Mouse (Mus musculus) urinary bladder, postnatal 4 days (tissue): ENCODE results near the gene Rph3al.

Experiments
- DNase-seq, 2 experiments: peaks; one replicate each; pipeline ENCODE4 v3.0.0; 2021 to 2022; ENCODE audit warnings: low spot score in 2 of 2

The Rph3al gene

DNA sequence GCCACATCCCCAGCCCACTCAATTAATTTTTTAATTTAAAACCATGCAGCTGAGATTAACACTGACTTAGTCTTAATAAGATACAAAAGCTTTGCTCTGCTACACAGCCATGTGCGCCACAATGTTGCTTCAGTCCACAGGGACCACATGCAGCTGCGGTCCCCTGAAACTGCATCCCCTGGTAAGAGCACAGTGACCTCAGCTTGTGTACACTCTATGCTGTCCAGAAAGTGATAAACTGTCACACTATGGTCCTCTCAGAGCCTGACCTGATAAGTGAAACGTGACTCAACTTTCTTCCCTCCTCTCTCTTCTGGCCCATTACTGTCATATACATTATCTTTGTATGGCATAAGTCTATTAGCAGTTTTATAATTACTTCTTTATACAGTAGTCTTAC is 12.2 kb upstream of the Rph3al start:
- no peak for DNase-seq

DNA sequence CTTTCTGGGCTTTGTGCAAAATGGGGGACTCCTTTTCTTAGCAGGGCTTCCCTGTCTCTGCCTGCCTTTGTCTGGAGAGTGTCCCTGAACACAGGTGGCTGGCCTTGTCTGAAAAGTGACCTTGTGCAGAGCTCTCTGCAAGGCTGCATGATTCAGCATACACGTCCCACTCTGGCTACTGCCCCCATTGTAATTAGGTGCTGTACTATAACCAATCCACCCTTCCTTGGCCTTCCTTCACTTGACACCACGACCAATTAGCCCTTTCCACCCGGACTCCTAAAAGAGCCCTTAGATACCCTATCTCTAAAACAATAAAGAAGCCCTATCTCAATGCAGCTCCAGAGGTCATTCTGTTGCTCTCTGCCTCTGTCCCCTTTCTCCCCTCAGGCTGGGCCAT is 10.6 kb upstream of the Rph3al start:
- no peak for DNase-seq

DNA sequence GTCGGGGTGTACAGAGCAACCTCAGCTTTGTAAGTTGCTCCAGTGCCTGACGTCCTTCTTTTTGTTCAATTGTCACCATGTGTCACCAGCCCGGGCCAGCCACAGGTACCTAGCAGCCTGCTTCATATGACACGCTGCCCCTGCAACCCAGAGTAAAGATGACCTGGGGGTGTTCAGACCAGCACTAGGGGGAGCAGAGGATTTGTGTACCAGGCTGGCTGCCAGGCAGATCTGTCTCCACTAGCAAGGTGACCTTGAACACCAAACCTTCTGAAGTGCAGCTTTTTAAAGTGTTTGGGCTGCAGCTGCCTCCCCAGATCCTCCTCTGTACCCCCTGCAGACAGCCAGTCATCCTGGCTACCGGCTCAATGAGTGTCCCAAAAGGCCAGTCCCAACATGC is 9.0 kb upstream of the Rph3al start:
- DNase-seq: no peak

DNA sequence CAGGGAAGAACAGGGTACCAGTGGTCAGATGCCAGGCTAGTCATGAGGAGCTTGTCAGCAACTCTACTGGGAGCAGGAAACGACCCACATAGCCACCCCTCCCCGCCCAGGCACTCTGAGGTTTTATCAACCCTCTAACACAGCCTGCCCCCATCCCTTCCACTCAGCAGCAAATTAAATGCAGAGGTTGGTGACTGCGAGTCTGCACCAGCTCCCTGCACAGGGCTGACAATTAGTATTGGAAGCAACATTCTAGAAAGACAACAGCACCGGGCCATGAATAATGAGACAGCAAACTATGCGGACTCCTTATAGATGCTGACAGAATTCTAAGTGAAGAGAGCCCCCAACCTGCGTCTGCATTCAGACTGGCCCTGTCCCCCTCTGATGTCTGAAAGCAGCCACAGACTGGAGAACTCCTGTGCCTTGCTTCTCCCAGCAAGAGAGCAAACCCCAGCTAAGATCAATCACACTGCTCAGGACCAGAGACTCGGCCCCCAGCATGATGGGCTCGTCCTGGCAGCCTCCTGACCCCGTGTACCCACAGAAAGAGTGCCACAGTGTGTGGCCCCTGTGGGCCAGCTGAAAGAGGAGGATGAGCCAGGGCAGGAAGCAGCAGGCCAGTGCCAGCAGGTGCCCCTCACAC is 7.7 kb upstream of the Rph3al start:
- DNase-seq: no peak

DNA sequence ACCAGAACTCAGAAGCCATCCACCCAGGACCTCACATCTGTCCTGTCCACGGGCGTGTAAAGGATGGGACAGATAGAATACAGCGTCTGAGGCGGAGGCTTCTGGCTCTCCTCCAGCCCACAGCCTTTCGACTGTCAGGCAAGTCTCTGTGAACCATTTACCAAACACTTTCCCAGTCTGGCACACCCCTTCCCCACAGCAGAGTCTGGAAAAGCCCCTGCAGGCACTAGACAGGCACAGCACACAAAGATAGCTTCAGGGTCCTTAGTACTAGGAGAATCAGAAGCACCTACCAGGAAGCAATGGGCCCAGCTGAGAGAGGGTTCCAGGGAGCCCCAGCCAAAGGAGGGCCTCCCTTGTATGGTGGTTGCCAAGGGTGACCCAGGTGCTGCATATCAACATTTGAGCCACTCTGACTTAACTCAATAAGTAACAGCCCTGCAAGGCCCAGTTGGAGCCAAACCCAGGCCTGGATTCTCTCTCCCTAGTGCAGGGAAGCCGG is 808 bp downstream of the Rph3al start:
- peak in 1 of 2 experiments; percentile 30 for DNase-seq

DNA sequence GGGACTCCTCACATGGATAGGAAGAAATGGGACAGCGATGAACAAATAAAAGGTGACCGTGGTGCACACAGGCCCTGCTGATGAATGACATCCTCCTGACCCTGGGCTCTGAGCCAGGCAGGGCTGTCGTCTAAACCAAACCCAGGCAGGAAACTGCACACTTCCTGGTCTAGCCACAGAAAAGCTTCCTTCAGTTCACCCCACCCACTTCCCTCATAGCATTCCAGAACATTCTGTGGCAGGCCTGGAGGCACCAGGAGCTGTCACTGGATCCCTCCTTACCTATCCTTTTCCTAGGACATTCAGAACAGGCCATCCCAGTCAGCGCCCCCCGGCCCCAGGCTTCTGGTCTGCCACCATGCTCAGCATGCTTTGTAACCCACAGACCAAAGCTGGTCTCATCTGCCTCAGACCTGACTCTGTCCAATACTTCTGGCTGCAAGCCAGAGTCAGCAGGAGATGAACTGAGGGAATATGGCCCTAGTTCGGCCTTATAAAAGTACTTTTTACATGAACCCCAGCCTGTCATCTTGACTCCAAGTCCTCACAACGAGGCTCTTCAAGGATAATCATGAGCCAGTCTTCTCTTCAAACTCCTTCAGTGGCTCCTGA is 2.3 kb downstream of the Rph3al start:
- no peak for DNase-seq

DNA sequence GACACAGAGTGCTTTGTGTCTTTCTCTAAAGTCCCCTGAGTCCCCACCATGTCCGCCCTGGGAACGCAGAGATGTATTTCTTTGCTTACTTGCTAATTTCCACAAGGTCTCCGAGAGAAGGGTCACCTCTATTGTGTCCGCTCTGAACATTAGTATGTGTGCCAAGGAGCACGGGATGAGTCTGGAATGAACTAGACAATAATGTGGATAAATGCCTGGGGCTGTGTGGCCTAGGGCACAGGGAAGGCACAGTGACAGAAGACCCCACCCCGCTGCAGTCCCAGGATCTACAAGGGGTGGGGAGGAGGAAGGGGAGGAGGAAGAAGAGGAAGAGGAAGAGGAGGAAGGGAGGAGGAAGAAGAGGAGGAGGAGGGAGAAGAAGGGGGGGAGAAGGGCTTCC is 3.8 kb downstream of the Rph3al start:
- no peak for DNase-seq

DNA sequence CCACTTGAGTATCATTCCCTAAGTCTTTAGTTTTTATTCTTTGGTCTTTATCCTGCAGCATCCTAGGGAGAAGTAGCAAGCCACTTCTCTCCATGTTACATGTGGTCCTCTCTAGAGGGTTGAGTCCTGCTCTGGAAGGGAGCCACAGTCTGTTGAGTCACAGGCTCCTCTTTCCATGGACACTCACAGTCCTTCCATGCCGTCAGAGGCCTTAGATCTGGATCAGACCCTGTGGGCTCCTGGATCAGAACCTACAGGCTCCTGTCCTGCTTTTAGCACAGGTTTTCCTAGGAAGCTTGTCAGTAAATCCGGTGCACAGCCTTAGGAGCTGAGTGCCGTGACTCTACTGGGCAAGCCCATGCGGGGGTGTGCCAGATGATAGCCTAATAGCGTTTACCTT is 4.9 kb downstream of the Rph3al start:
- DNase-seq: no peak

DNA sequence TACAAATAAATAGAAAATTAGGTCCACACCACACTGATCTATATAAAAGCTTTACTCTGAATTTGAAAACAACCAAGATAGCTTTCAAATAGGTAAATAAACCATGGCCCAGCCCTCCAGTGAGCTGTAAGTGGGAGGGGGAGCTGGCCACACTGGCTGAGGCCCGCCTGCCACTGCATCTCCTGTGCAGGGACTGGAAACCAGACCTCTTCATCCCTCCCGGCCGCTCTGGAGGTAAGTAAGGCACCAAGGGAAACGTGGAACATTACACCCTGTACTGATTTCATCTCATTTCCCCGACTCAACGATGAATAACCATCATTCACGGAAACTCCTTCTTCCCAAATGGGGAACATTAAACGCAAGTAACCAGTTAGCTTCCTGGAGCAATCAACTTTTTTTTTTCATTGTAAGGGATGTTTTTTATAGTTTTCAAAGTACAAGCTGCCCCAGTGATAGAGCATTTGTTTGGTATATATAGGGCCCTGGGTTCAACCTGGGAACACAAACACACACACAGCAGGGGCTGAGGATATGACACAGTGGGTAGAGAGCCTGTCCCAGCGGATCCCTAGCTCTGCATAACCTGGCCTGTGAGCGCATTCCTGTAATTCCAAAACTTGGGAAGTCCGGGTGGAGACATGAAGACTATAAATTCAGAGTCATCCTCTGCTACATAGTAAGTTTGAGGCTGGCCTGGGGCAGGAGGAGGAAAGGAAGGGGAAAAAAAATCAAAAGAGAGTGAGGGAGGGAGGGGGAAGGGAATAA is 7.1 kb downstream of the Rph3al start:
- DNase-seq: no peak

DNA sequence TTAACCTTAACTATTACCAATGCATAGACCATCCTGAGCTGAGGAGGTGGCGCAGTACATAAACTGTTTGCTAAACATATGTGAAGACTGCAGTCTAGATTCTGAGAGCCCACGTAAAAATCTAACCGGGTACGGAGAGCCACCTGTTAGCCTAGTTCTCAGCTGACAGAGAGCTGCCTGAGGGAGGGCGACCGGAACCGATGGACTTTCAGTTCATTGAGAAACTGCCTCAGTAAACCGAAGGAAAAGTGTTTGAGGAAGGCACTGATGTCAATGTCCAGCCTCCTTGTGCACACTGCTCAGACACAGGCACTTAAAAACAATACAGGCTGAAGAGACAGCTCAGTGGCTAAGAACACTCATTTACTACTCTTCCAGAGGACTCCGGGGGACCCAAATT is 8.0 kb downstream of the Rph3al start:
- no peak for DNase-seq

DNA sequence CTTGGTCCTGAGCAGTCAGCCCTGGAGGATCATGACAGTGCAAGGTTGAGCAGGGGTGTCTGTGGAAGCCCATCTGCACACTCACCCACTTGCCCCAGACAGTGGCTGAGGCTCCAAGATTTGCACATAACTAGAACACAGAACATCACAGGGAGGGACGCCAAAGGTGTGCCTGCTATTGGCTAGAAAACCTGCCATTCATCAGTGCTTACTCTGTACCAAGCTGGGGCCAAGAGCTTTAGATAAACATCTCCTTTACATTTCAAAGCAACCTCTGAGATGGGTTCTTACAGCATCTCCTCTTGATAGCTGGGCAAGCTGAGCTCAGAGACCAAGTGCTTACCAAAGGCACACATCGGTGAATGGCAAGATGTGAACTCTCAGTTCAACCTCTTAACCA is 10.3 kb downstream of the Rph3al start:
- no peak for DNase-seq

DNA sequence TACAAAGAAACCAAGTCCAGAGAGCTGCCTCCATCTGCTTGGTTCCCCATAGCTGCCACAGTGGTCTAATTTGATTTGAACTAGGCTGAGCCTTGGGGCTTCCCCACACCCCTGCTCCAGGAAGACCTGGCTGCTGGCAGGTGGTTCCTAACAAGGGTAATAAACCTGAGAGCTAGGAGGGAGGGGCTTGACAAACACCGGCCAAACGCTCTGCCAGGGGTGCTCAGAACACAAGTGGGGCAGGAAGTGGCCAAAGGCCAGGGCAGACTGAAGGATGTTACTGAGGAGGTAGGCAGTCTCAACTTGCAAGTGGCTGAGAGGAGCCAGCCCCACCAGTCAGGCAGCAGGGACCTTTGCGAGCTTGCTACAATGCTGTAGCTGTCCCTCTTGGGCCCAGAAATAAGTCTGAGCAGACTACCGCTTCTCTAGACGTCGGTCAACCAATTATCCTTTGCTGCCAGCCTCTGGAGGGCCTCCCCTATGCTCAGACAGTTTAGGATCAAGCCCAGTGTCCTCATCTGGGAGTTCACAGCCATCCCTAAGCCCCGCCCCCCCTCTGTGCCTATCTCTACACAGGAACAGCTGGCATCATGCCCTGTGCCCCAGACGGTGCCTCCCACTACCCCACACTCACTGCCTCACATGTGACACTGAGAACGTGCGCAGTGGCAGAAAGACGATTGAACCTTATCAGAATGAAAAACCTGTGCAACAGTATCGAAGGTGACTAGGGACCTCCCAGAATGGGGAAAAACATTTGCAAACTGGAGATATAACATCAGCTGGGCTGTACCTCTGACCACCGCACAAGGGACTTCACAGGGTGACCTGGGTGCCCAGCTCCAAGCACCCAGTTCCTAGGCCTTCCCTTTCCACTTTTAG is 11.6 kb downstream of the Rph3al start:
- DNase-seq: no peak

DNA sequence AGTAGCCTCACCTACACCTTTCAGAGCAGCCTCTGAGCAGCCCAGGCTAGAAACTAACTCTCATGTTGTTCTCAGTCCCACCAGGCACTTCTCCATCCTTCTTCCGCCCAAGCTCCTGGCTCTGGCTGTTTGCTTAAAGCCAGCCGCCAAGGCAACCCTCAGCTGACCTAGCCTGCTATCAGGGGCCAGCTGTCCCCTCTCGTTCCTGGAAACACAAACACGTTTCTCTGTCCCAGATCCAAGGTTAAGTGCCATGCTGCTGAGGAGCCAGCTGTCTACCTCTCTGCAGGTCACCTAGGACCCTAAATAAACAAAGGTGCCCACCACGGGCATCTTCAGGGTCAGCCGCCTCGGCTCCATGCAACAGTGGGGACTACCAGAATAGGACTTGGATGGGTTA is 12.4 kb downstream of the Rph3al start:
- DNase-seq: no peak

DNA sequence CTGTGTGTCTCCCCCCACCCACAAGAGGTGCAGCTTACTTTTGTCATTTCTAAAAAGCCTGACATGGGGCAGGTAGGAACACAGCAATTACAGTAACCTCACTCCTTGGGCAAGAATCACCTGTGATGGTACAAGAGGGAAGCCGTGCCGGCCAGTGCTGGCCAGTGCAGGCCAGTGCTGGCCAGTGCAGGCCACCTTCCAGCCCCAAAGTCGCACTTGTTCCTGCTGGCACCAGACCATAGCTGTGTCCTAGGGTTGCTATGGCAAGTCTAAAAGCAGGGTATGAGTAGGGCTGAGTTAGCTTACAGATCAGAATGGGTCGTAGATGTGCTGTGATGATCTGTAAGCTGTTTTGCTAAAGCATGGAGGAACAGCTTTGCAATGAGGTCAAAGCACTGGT is 15.5 kb downstream of the Rph3al start:
- DNase-seq: no peak

DNA sequence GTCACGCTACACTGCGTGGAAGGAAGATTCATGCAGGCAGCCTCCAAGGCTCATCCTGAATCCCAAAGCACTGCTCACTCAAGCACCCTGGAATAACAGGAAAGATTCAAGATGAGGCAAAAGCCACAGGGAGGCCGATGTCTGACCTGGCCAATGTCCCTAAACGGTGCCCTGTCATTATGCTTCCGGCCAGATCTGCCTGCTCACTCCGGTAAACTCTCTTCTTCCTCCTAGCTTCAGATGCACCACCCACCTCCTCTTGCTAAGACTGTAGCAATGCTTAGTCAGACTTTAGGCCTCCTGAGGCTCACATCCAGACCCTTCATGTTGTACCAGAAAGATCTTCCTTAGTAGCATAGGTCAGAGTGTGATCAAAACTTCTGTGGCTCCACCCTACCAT is 19.1 kb downstream of the Rph3al start:
- no peak for DNase-seq

DNA sequence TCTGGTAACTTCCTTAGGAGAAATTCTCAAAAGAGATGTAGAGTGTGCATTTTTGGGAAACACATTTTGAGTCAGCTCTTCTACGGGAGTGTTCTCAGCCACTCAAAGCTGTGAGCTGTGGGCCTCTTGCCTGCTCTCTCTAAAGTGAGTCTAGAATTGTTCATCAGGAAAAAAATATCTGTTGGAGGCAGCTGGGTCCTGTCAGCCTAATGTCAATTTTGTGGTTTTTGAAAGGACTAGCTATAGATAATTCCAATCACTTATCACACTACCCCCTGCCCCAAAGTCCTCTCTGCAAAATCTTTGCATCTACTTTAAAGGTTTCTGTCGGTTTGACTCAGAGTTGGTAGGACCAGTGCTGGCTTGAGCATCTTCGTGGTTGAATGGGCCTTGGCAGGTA is 20.9 kb downstream of the Rph3al start:
- DNase-seq: no peak

DNA sequence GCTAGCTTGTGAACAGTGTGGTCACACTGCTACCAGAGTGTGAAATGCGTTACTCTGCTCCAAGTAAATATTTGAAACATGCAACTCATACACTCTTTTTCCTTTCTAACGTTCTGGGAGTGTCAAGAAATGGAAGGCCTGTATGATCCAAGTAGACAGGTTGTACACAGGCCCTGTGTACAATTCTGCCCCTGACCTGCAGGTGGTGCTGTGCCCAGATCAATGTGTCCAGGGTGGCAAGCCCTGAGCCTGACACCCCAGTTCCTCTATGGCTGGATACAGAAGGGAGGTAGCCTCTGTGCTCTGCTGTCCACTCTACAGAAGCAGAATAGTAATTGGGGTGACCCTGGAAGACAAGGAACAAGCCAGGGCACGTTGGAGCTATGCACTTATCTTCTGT is 24.3 kb downstream of the Rph3al start:
- DNase-seq: peak in 1 of 2 experiments; percentile 44

DNA sequence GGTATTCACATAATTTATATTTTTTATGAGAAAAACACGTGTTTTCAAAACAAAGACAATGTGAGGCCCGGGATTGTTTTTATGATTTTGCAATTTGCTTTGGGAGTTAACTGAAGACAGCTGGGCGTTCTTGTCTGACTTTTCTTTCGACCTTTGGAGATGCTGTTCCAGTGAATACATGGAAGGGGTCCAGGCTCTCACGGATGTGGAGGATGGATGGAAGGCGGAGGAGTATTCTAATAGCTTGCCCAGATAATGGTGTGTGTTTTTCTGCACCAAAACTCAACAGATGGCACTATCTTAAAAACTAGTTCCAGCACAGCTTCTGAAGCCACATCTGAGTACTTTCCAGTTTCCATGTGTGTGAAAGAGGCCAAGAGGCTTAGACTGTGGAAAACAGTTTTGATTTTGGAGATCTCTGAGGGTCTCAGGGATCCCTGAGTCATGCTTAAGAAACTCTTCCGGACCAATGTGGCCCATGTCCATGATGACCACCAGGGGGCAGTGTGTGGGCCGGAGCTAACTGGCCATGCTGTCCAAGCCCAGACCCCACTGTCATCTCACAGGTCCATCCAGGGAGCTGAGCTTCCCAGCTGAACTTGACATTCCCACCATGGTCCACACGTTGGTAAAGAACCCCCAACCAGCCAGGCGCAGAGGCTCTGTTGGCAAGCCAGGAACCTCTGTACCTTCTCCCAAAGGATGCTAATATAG is 25.1 kb downstream of the Rph3al start:
- peak; percentile 46 to 72 for DNase-seq

DNA sequence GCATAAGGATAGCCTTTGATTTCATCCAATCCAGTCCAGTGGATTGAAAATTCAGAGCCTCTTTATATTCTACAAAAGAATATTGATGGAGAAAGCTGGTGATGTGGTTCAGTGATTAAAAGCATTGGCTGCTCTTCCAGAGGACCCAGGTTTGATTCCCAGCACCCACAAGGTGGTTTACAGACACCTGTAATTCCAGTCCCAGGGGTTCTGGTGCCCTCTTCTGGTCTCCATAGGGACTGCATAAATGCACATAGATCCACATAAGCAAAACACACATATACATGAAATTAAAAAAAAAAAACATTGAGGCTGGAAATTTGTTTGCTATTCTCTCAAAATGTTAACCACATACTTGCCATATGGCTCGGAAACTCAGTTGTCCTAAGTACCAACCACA is 26.3 kb downstream of the Rph3al start:
- no peak for DNase-seq

DNA sequence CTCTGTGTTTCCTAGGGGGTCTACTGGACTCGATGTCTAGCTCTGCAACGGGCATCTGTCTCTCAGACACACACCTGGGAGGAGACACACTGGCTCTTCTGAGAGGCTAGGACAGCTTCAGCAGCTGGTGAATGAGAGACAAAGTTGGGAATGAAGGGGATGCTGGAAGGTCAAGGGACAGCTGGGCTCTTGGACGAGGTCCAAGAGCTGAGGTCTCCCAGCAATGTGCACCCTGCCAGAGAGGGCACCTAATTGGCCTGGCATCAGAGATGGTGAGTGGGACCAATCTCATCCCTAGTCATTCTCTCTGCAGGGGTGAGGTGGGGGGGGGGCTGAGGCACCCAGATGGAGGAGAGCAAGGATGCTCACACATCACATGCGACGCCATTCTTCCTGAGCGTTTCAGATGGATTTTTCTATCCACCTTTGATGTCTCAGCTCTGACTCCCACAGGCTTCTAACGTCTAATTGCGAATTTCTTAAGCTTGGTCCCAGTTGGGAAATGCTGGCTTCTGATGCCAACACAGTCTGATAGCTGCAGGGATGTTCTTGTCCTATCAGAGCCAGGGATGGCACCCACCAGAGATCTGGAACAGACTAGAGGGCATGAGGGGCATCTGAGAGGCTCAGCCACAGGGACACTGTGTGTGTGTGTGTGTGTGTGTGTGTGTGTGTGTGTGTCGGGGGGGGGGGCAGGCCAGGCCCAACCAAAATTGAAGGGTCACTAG is 28.4 kb downstream of the Rph3al start:
- DNase-seq: no peak

DNA sequence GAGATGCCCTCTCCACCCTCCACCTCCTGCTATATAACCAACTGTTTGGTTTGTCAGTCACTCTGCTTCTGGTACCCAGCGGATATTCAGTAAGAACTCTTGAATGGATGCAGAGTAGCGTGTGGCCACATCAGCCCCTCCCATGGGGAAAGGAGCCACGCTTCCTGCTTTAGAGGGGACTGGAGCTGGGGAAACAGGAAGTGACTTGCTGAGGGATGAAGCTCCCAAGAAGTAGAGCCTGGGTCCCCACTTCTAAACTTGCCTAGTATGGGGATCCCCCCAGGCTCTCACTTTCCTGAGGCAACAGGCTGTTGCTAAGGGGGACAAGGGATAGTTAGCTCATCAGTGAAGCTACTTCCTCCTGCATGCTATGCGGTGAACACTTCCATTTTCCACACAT is 30.8 kb downstream of the Rph3al start:
- no peak for DNase-seq
